Mouse (Mus musculus) MEL (cell line): ENCODE measurements around the gene Strap.

Experiments used
- BHLHE40 ChIP-seq: IDR thresholded peaks from 2 replicates; pipeline ENCODE4 v1.6.1; 2012; ENCODE audit warnings: low read depth, mild to moderate bottlenecking, inconsistent platforms, low read length, improper control_type of control experiment, borderline replicate concordance
- CTCF ChIP-seq, 3 experiments: IDR thresholded peaks in 2 of 3; conservative IDR thresholded peaks in 1 of 3; 2 replicates each; pipeline ENCODE4 v1.5.1; 2011 to 2012; ENCODE audit warnings: low read length in 3 of 3, low read depth in 2 of 3, mild to moderate bottlenecking in 2 of 3, improper control_type of control experiment in 1 of 3, inconsistent platforms in 1 of 3, mixed read lengths in 1 of 3, moderate library complexity in 1 of 3; ENCODE audit not compliant: control insufficient read depth in 1 of 3, insufficient read depth in 1 of 3, poor library complexity in 1 of 3, severe bottlenecking in 1 of 3
- GABPA ChIP-seq: IDR thresholded peaks from 2 replicates; pipeline ENCODE4 v1.6.1; 2012; ENCODE audit warnings: low read depth, mild to moderate bottlenecking, inconsistent platforms, low read length, improper control_type of control experiment, moderate library complexity
- GATA1 ChIP-seq: IDR thresholded peaks from 2 replicates; pipeline ENCODE4 v1.6.1; 2011; ENCODE audit warnings: low read depth, low read length, improper control_type of control experiment
- MAFK ChIP-seq: IDR thresholded peaks from 2 replicates; pipeline ENCODE4 v1.6.1; 2011; ENCODE audit warnings: low read depth, mild to moderate bottlenecking, low read length, improper control_type of control experiment, borderline replicate concordance
- MXI1 ChIP-seq: IDR thresholded peaks from 2 replicates; pipeline ENCODE4 v1.6.1; 2011; ENCODE audit warnings: mild to moderate bottlenecking, low read depth, low read length, improper control_type of control experiment
- NRF1 ChIP-seq: IDR thresholded peaks from 2 replicates; pipeline ENCODE4 v1.6.1; 2014; ENCODE audit warnings: low read depth, mild to moderate bottlenecking, inconsistent platforms, low read length, improper control_type of control experiment, moderate library complexity; ENCODE audit not compliant: poor library complexity, insufficient read depth, severe bottlenecking
- USF2 ChIP-seq, 2 experiments: IDR thresholded peaks; 2 replicates each; pipeline ENCODE4 v1.6.1; 2011 to 2012; ENCODE audit warnings: improper control_type of control experiment in 2 of 2, low read length in 2 of 2, borderline replicate concordance in 1 of 2, inconsistent platforms in 1 of 2, low read depth in 1 of 2, mild to moderate bottlenecking in 1 of 2; ENCODE audit not compliant: insufficient read depth in 1 of 2
- ZC3H11A ChIP-seq: IDR thresholded peaks from 2 replicates; pipeline ENCODE4 v1.6.1; 2012; ENCODE audit warnings: low read depth, mild to moderate bottlenecking, inconsistent platforms, low read length, improper control_type of control experiment

- TF ChIP-seq MXI1 (no peak), MAFK (no peak), BHLHE40 (no peak), USF2 (IDR thresholded peaks at IDR 0.05; ENCODE audit: borderline replicate concordance in 1 of 2, insufficient read depth in 1 of 2, low read depth in 1 of 2, low read length in 2 of 2) (no peak), NRF1 (no peak), ZC3H11A (no peak), GABPA (no peak), GATA1 (no peak), CTCF (IDR thresholded peaks at IDR 0.05 in 2 of 3, conservative IDR thresholded peaks at IDR 0.05 in 1 of 3; ENCODE audit: control insufficient read depth in 1 of 3, insufficient read depth in 1 of 3, low read depth in 2 of 3, low read length in 3 of 3, poor library complexity in 1 of 3, severe bottlenecking in 1 of 3) (no peak)
These were observed 64.4 kb downstream of the Strap start for GRCm38 (mm10) chr6:137799253-137799652.
